Mouse (Mus musculus) stomach, embryonic 16.5 days (tissue): ENCODE data around the gene Tsc22d2. TPM values are rescaled to one million over a fixed set of nuclear protein-coding genes. Genes with fewer than 3 reads are reported as not detected.

Experiments used
- ATAC-seq: fragments of 200-750 bp; cut with Nextera tagmentation; 2 replicates; pipeline ENCODE4 v1.8.0; 2017; ENCODE audit warnings: moderate number of reproducible peaks, moderate TSS enrichment; ENCODE audit not compliant: insufficient read depth, low FRiP score
- H3K27ac ChIP-seq: fragments of 300-500 bp; sonication (generic); 2 replicates; pipeline ENCODE4 v1.5.1; 2014; ENCODE audit warnings: low read length
- H3K27me3 ChIP-seq: fragments of 300-500 bp; sonication (generic); 2 replicates; pipeline ENCODE4 v1.6.1; 2014; ENCODE audit warnings: low read length, control low read depth, mixed read lengths; ENCODE audit not compliant: control insufficient read depth, insufficient read depth
- H3K36me3 ChIP-seq: fragments of 300-500 bp; sonication (generic); 2 replicates; pipeline ENCODE4 v1.6.1; 2014; ENCODE audit warnings: low read length; ENCODE audit not compliant: control insufficient read depth, insufficient read depth
- H3K4me1 ChIP-seq: fragments of 300-500 bp; sonication (generic); 2 replicates; pipeline ENCODE4 v1.6.1; 2014; ENCODE audit warnings: low read length, control low read depth, mixed read lengths; ENCODE audit not compliant: control insufficient read depth, insufficient read depth
- H3K4me2 ChIP-seq: fragments of 300-500 bp; sonication (generic); 2 replicates; pipeline ENCODE4 v1.6.1; 2014; ENCODE audit warnings: low read depth, low read length, mixed read lengths
- H3K4me3 ChIP-seq: fragments of 300-500 bp; sonication (generic); replicated peaks from 2 replicates; pipeline ENCODE4 v1.5.1; 2014; ENCODE audit warnings: mild to moderate bottlenecking, low read length
- H3K9ac ChIP-seq: fragments of 300-500 bp; sonication (generic); 2 replicates; pipeline ENCODE4 v1.6.1; 2014; ENCODE audit warnings: low read length
- H3K9me3 ChIP-seq: fragments of 300-500 bp; sonication (generic); replicated peaks from 2 replicates; pipeline ENCODE4 v1.6.1; 2016; ENCODE audit warnings: low read length, control low read depth; ENCODE audit not compliant: control insufficient read depth
- WGBS: fragments of 180-500 bp; shearing (Covaris S2); extraction: QIAGEN DNeasy Blood & Tissue Kit; methylation state at CpG from one replicate; pipeline ENCODE4 v1.1.7; 2014; 5-methylcytosine and 5-hydroxymethylcytosine counted together
- polyA plus RNA-seq: library from polyadenylated mRNA; unstranded; fragments of >200 nt; fragmentation: Nextera tagmentation; extraction: Ambion mirVana; gene quantifications from 2 replicates; pipeline ENCODE4 v1.2.1, GENCODE M21; 2015

Gene Tsc22d2
- polyA plus RNA-seq, 1 experiment from 2014 or later: 5.9 TPM

- peak; percentile 38 for ATAC-seq
- peak overlapping the region; percentile 96 for H3K4me2 ChIP-seq
- 0 out of 2 replicates have a peak, but pooled peaks cover 4% of the 10 kb centered on the region for H3K36me3 ChIP-seq
- no peaks in the 10 kb centered on the region for H3K27me3 ChIP-seq
- 1% methylated on average over 37 of the region's 39 CpGs for WGBS
- H3K27ac ChIP-seq: peak overlapping the region; percentile 100
- H3K4me1 ChIP-seq: 0 out of 2 replicates have a peak, but pooled peaks cover 4% of the 10 kb centered on the region
- H3K4me3 ChIP-seq: peak overlapping the region; percentile 84
- H3K9ac ChIP-seq: peak overlapping the region; percentile 91
- no peaks in the 10 kb centered on the region for H3K9me3 ChIP-seq
Observed at GRCm38 (mm10) chr3:58416726-58417437, 2.4 kb downstream of the Tsc22d2 start.

GRCm38 (mm10) chr3:58418724-58419705 lies 4.5 kb downstream of the Tsc22d2 start:
- H3K9ac ChIP-seq: no peak overlapping the region; the same call in 1 of the 2 replicates
- 19% methylated on average over 5 of the region's 5 CpGs for WGBS

GRCm38 (mm10) chr3:58428861-58429260 lies 14.3 kb downstream of the Tsc22d2 start:
- H3K36me3 ChIP-seq: no peaks in the 10 kb centered on the region
- H3K4me2 ChIP-seq: no peak overlapping the region
- no peak for ATAC-seq
- no peaks in the 10 kb centered on the region for H3K27me3 ChIP-seq
- no peak overlapping the region for H3K27ac ChIP-seq
- no peak overlapping the region for H3K4me3 ChIP-seq
- H3K9ac ChIP-seq: no peak overlapping the region
- H3K9me3 ChIP-seq: no peaks in the 10 kb centered on the region
- WGBS: 71% methylated on average over 1 of the region's 1 CpGs
- H3K4me1 ChIP-seq: peaks cover 5% of the 10 kb centered on the region; the same call in 1 of the 2 replicates

More at GRCm38 (mm10) chr3:58418724-58419705, 4.5 kb downstream of the Tsc22d2 start:
- H3K9me3 ChIP-seq: no peaks in the 10 kb centered on the region
- H3K27me3 ChIP-seq: no peaks in the 10 kb centered on the region
- no peaks in the 10 kb centered on the region for H3K4me1 ChIP-seq
- 0 out of 2 replicates have a peak, but pooled peaks cover 4% of the 10 kb centered on the region for H3K36me3 ChIP-seq
- H3K4me3 ChIP-seq: peak overlapping the region; percentile 47
- peak overlapping the region; percentile 79 for H3K4me2 ChIP-seq
- H3K27ac ChIP-seq: no peak overlapping the region
- ATAC-seq: no peak

GRCm38 (mm10) chr3:58434414-58434813 lies 19.9 kb downstream of the Tsc22d2 start:
- no peaks in the 10 kb centered on the region for H3K27me3 ChIP-seq
- 82% methylated on average over 2 of the region's 2 CpGs for WGBS

GRCm38 (mm10) chr3:58448230-58448629 lies 33.7 kb downstream of the Tsc22d2 start:
- WGBS: 93% methylated on average over 2 of the region's 2 CpGs
- ATAC-seq: no peak
- Histone ChIP-seq H3K9me3 (no peaks in the 10 kb centered on the region), H3K36me3 (no peaks in the 10 kb centered on the region), H3K27me3 (no peaks in the 10 kb centered on the region), H3K9ac (no peak overlapping the region), H3K4me3 (no peak overlapping the region), H3K4me1 (no peaks in the 10 kb centered on the region), H3K4me2 (no peak overlapping the region), H3K27ac (no peak overlapping the region)

More at GRCm38 (mm10) chr3:58434414-58434813, 19.9 kb downstream of the Tsc22d2 start:
- no peak overlapping the region for H3K9ac ChIP-seq
- no peaks in the 10 kb centered on the region for H3K9me3 ChIP-seq
- H3K4me3 ChIP-seq: no peak overlapping the region
- no peak for ATAC-seq
- no peaks in the 10 kb centered on the region for H3K4me1 ChIP-seq
- H3K4me2 ChIP-seq: no peak overlapping the region
- no peak overlapping the region for H3K27ac ChIP-seq
- H3K36me3 ChIP-seq: no peaks in the 10 kb centered on the region

GRCm38 (mm10) chr3:58449487-58449886 lies 35.0 kb downstream of the Tsc22d2 start:
- H3K9me3 ChIP-seq: no peaks in the 10 kb centered on the region
- H3K27ac ChIP-seq: no peak overlapping the region
- H3K4me2 ChIP-seq: no peak overlapping the region
- H3K4me3 ChIP-seq: no peak overlapping the region
- no peak overlapping the region for H3K9ac ChIP-seq
- H3K27me3 ChIP-seq: no peaks in the 10 kb centered on the region
- no peaks in the 10 kb centered on the region for H3K4me1 ChIP-seq
- 89% methylated on average over 3 of the region's 3 CpGs for WGBS
- no peaks in the 10 kb centered on the region for H3K36me3 ChIP-seq
- no peak for ATAC-seq

- no peak for ATAC-seq
- no peak overlapping the region for H3K9ac ChIP-seq
- H3K4me3 ChIP-seq: no peak overlapping the region
- WGBS: 23% methylated on average over 4 of the region's 4 CpGs
- no peaks in the 10 kb centered on the region for H3K36me3 ChIP-seq
- H3K9me3 ChIP-seq: no peaks in the 10 kb centered on the region
- H3K27me3 ChIP-seq: no peaks in the 10 kb centered on the region
- no peaks in the 10 kb centered on the region for H3K4me1 ChIP-seq
- no peak overlapping the region for H3K27ac ChIP-seq
- H3K4me2 ChIP-seq: no peak overlapping the region
Observed at GRCm38 (mm10) chr3:58454414-58455205, 40.1 kb downstream of the Tsc22d2 start.

- Histone ChIP-seq H3K4me3 (no peak overlapping the region), H3K9ac (no peak overlapping the region), H3K27ac (no peak overlapping the region), H3K9me3 (no peaks in the 10 kb centered on the region), H3K36me3 (0 out of 2 replicates have a peak, but pooled peaks cover 3% of the 10 kb centered on the region), H3K4me1 (no peaks in the 10 kb centered on the region), H3K4me2 (no peak overlapping the region), H3K27me3 (no peaks in the 10 kb centered on the region)
- WGBS: 77% methylated on average over 3 of the region's 3 CpGs
- ATAC-seq: no peak
Observed at GRCm38 (mm10) chr3:58455255-58455654, 40.7 kb downstream of the Tsc22d2 start.
